Mouse (Mus musculus): ENCODE measurements around the gene Syvn1.

GRCm38 (mm10) chr19:6094119-6094518 lies 47.7 kb downstream of the Syvn1 start, which contains the start of gene AC131692.1:
- TF ChIP-seq CTCF (IDR thresholded peaks at IDR 0.05 in 2 of 3, conservative IDR thresholded peaks at IDR 0.05 in 1 of 3; ENCODE audit: control insufficient read depth in 1 of 3, insufficient read depth in 1 of 3, low read depth in 2 of 3, low read length in 3 of 3, poor library complexity in 1 of 3, severe bottlenecking in 1 of 3) = no peak
- TF ChIP-seq NRF1 (IDR thresholded peaks at IDR 0.05; ENCODE audit: insufficient read depth, low read depth, low read length, poor library complexity, severe bottlenecking) = no peak
- TF ChIP-seq POLR2AphosphoS2 (IDR thresholded peaks at IDR 0.05; ENCODE audit: low read length) = no peak
- TF ChIP-seq MAZ (IDR thresholded peaks at IDR 0.05; ENCODE audit: low read depth, low read length) = no peak
- no peak for TF ChIP-seq POLR2AphosphoS5 (IDR thresholded peaks at IDR 0.05; ENCODE audit: borderline replicate concordance, low read depth, low read length)
- TF ChIP-seq SMC3 (IDR thresholded peaks at IDR 0.05; ENCODE audit: low read depth, low read length) = no peak
- no peak for TF ChIP-seq USF2 (IDR thresholded peaks at IDR 0.05; ENCODE audit: borderline replicate concordance in 1 of 2, insufficient read depth in 1 of 2, low read depth in 1 of 2, low read length in 2 of 2)
- no peak for TF ChIP-seq GABPA (IDR thresholded peaks at IDR 0.05; ENCODE audit: low read depth, low read length)
- TF ChIP-seq EP300 (IDR thresholded peaks at IDR 0.05; ENCODE audit: low read depth in 1 of 2, low read length in 2 of 2) = no peak
- no peak for TF ChIP-seq JUND (IDR thresholded peaks at IDR 0.05; ENCODE audit: low read depth, low read length)
- TF ChIP-seq USF1 (IDR thresholded peaks at IDR 0.05; ENCODE audit: low read depth, low read length) = no peak
